Mouse (Mus musculus) megakaryocyte, embryonic 14.5 days (primary cell): ENCODE results near the gene Cstf1.

Experiments used
- FLI1 ChIP-seq: IDR thresholded peaks from 2 replicates; pipeline ENCODE4 v1.6.1; 2012; ENCODE audit warnings: low read length, inconsistent platforms, mixed read lengths
- GATA1 ChIP-seq: IDR thresholded peaks from 3 replicates; pipeline ENCODE4 v1.6.1; 2012; ENCODE audit warnings: mixed read lengths, low read length, inconsistent platforms, borderline replicate concordance

GRCm38 (mm10) chr2:172341606-172342005 is 28.9 kb upstream of the Cstf1 start:
- TF ChIP-seq GATA1 (no peak), FLI1 (no peak)
